Mouse (Mus musculus) embryonic facial prominence, embryonic 15.5 days (tissue): ENCODE measurements at regions not wholly inside any gene's neighbourhood (a gene's known extent, or its start where the extent isn't known, plus 50 kb on each side); places are given as distances from the start of the nearest gene placed in this dataset.

ENCODE experiments used
- ATAC-seq: fragments of 200-750 bp; cut with Nextera tagmentation; 2 replicates; pipeline ENCODE4 v1.8.0; 2017; ENCODE audit warnings: low read depth, moderate TSS enrichment; ENCODE audit not compliant: insufficient number of reproducible peaks, low FRiP score, low TSS enrichment
- H3K27ac ChIP-seq: fragments of 300-500 bp; sonication (generic); replicated peaks from 2 replicates; pipeline ENCODE4 v1.5.1; 2015; ENCODE audit warnings: mild to moderate bottlenecking, inconsistent platforms
- H3K27me3 ChIP-seq: fragments of 300-500 bp; sonication (generic); 2 replicates; pipeline ENCODE4 v1.6.1; 2015; ENCODE audit warnings: inconsistent platforms
- H3K36me3 ChIP-seq: fragments of 300-500 bp; sonication (generic); 2 replicates; pipeline ENCODE4 v1.6.1; 2015; ENCODE audit warnings: mild to moderate bottlenecking, inconsistent platforms
- H3K4me1 ChIP-seq: fragments of 300-500 bp; sonication (generic); 2 replicates; pipeline ENCODE4 v1.6.1; 2015; ENCODE audit warnings: inconsistent platforms
- H3K4me2 ChIP-seq: fragments of 300-500 bp; sonication (generic); replicated peaks from 2 replicates; pipeline ENCODE4 v1.6.1; 2015; ENCODE audit warnings: mild to moderate bottlenecking, inconsistent platforms
- H3K4me3 ChIP-seq: fragments of 300-500 bp; sonication (generic); replicated peaks from 2 replicates; pipeline ENCODE4 v1.5.1; 2015; ENCODE audit warnings: mild to moderate bottlenecking, inconsistent platforms
- H3K9ac ChIP-seq: fragments of 300-500 bp; sonication (generic); 2 replicates; pipeline ENCODE4 v1.6.1; 2015; ENCODE audit warnings: inconsistent platforms
- H3K9me3 ChIP-seq: fragments of 300-500 bp; sonication (generic); replicated peaks from 2 replicates; pipeline ENCODE4 v1.6.1; 2016; ENCODE audit warnings: inconsistent platforms
- WGBS: fragments of 180-500 bp; shearing (Covaris S2); methylation state at CpG from one replicate; pipeline ENCODE4 v1.1.7; 2015; 5-methylcytosine and 5-hydroxymethylcytosine counted together

GRCm38 (mm10) chr17:45907587-45907986 is 124.6 kb downstream of the Vegfa start:
- Histone ChIP-seq H3K36me3 (no peaks in the 10 kb centered on the region), H3K4me1 (no peaks in the 10 kb centered on the region), H3K4me3 (no peak overlapping the region), H3K27me3 (no peaks in the 10 kb centered on the region), H3K4me2 (no peak overlapping the region), H3K27ac (no peak overlapping the region), H3K9me3 (peaks cover 4% of the 10 kb centered on the region; the same call in 1 of the 2 replicates), H3K9ac (no peak overlapping the region)
- no peak for ATAC-seq
- 62% methylated on average over 11 of the region's 11 CpGs for WGBS

GRCm38 (mm10) chr17:45905596-45905995 is 126.6 kb downstream of the Vegfa start:
- Histone ChIP-seq H3K36me3 (no peaks in the 10 kb centered on the region), H3K4me3 (no peak overlapping the region), H3K9ac (no peak overlapping the region), H3K4me1 (no peaks in the 10 kb centered on the region), H3K4me2 (no peak overlapping the region), H3K27me3 (no peaks in the 10 kb centered on the region), H3K9me3 (no peaks in the 10 kb centered on the region), H3K27ac (no peak overlapping the region)
- 45% methylated on average over 7 of the region's 7 CpGs for WGBS
- no peak for ATAC-seq

GRCm38 (mm10) chr17:45904251-45904650 is 127.9 kb downstream of the Vegfa start:
- H3K4me2 ChIP-seq: no peak overlapping the region
- no peaks in the 10 kb centered on the region for H3K36me3 ChIP-seq
- H3K4me1 ChIP-seq: no peaks in the 10 kb centered on the region
- H3K27ac ChIP-seq: no peak overlapping the region
- 67% methylated on average over 4 of the region's 4 CpGs for WGBS
- H3K9ac ChIP-seq: no peak overlapping the region
- H3K9me3 ChIP-seq: 0 out of 2 replicates have a peak, but pooled peaks cover 4% of the 10 kb centered on the region
- H3K27me3 ChIP-seq: no peaks in the 10 kb centered on the region
- no peak overlapping the region for H3K4me3 ChIP-seq
- no peak for ATAC-seq

- H3K9me3 ChIP-seq: 0 out of 2 replicates have a peak, but pooled peaks cover 5% of the 10 kb centered on the region
- no peaks in the 10 kb centered on the region for H3K36me3 ChIP-seq
- H3K9ac ChIP-seq: no peak overlapping the region
- H3K27ac ChIP-seq: no peak overlapping the region
- 0 out of 2 replicates have a peak, but pooled peaks have one; percentile 61 for ATAC-seq
- no peaks in the 10 kb centered on the region for H3K27me3 ChIP-seq
- H3K4me3 ChIP-seq: no peak overlapping the region
- H3K4me2 ChIP-seq: no peak overlapping the region
- H3K4me1 ChIP-seq: no peaks in the 10 kb centered on the region
- 74% methylated on average over 9 of the region's 9 CpGs for WGBS
Measured at GRCm38 (mm10) chr17:45903294-45903693, 128.9 kb downstream of the Vegfa start.

GRCm38 (mm10) chr17:45902668-45903067 is 129.5 kb downstream of the Vegfa start:
- Histone ChIP-seq H3K36me3 (no peaks in the 10 kb centered on the region), H3K27ac (no peak overlapping the region), H3K9me3 (0 out of 2 replicates have a peak, but pooled peaks cover 5% of the 10 kb centered on the region), H3K4me2 (no peak overlapping the region), H3K9ac (no peak overlapping the region), H3K4me1 (no peaks in the 10 kb centered on the region), H3K27me3 (no peaks in the 10 kb centered on the region), H3K4me3 (no peak overlapping the region)
- 87% methylated on average over 7 of the region's 7 CpGs for WGBS
- ATAC-seq: no peak

- H3K9ac ChIP-seq: no peak overlapping the region
Measured at GRCm38 (mm10) chr17:45896922-45897302, 135.3 kb downstream of the Vegfa start.

GRCm38 (mm10) chr17:45896142-45896921 is 135.8 kb downstream of the Vegfa start:
- Histone ChIP-seq H3K9ac (no peak overlapping the region), H3K9me3 (0 out of 2 replicates have a peak, but pooled peaks cover 5% of the 10 kb centered on the region), H3K36me3 (no peaks in the 10 kb centered on the region), H3K27ac (no peak overlapping the region), H3K4me2 (no peak overlapping the region), H3K4me1 (peaks cover 34% of the 10 kb centered on the region), H3K4me3 (no peak overlapping the region), H3K27me3 (no peaks in the 10 kb centered on the region)
- WGBS: 55% methylated on average over 12 of the region's 12 CpGs
- no peak for ATAC-seq

More at GRCm38 (mm10) chr17:45896922-45897302, 135.3 kb downstream of the Vegfa start:
- WGBS: 73% methylated on average over 4 of the region's 4 CpGs
- 0 out of 2 replicates have a peak, but pooled peaks cover 5% of the 10 kb centered on the region for H3K9me3 ChIP-seq
- no peak for ATAC-seq
- H3K4me3 ChIP-seq: no peak overlapping the region
- no peaks in the 10 kb centered on the region for H3K36me3 ChIP-seq
- H3K27ac ChIP-seq: no peak overlapping the region
- H3K4me1 ChIP-seq: peaks cover 34% of the 10 kb centered on the region
- no peaks in the 10 kb centered on the region for H3K27me3 ChIP-seq
- H3K4me2 ChIP-seq: no peak overlapping the region

- no peak for ATAC-seq
- no peak overlapping the region for H3K4me3 ChIP-seq
- no peak overlapping the region; the same call in 1 of the 2 replicates for H3K27ac ChIP-seq
- 79% methylated on average over 5 of the region's 5 CpGs for WGBS
- H3K9ac ChIP-seq: no peak overlapping the region
- peaks cover 41% of the 10 kb centered on the region for H3K4me1 ChIP-seq
- no peak overlapping the region for H3K4me2 ChIP-seq
- no peaks in the 10 kb centered on the region for H3K27me3 ChIP-seq
- no peaks in the 10 kb centered on the region for H3K36me3 ChIP-seq
- no peaks in the 10 kb centered on the region for H3K9me3 ChIP-seq
Measured at GRCm38 (mm10) chr17:45894166-45894565, 138.0 kb downstream of the Vegfa start.

- H3K4me2 ChIP-seq: no peak overlapping the region
- H3K36me3 ChIP-seq: no peaks in the 10 kb centered on the region
- no peak overlapping the region for H3K4me3 ChIP-seq
- H3K9ac ChIP-seq: no peak overlapping the region
- no peaks in the 10 kb centered on the region for H3K27me3 ChIP-seq
- 60% methylated on average over 6 of the region's 6 CpGs for WGBS
- H3K4me1 ChIP-seq: peaks cover 44% of the 10 kb centered on the region
- no peak for ATAC-seq
- no peaks in the 10 kb centered on the region for H3K9me3 ChIP-seq
- peak overlapping the region; percentile 58 for H3K27ac ChIP-seq
Measured at GRCm38 (mm10) chr17:45893698-45894097, 138.5 kb downstream of the Vegfa start.

- peak overlapping the region; percentile 58 for H3K27ac ChIP-seq
- no peaks in the 10 kb centered on the region for H3K36me3 ChIP-seq
- H3K9ac ChIP-seq: no peak overlapping the region
- H3K4me3 ChIP-seq: no peak overlapping the region
- no peaks in the 10 kb centered on the region for H3K27me3 ChIP-seq
- no peaks in the 10 kb centered on the region for H3K9me3 ChIP-seq
- no peak overlapping the region for H3K4me2 ChIP-seq
- 44% methylated on average over 7 of the region's 7 CpGs for WGBS
- peaks cover 50% of the 10 kb centered on the region for H3K4me1 ChIP-seq
- no peak for ATAC-seq
Measured at GRCm38 (mm10) chr17:45893094-45893493, 139.1 kb downstream of the Vegfa start.

GRCm38 (mm10) chr17:45889451-45889850 is 142.7 kb downstream of the Vegfa start:
- H3K9me3 ChIP-seq: no peaks in the 10 kb centered on the region
- 0 out of 2 replicates have a peak, but pooled peaks have one; percentile 32 for ATAC-seq
- H3K4me3 ChIP-seq: no peak overlapping the region
- WGBS: 34% methylated on average over 8 of the region's 8 CpGs
- H3K9ac ChIP-seq: no peak overlapping the region
- H3K27me3 ChIP-seq: no peaks in the 10 kb centered on the region
- H3K27ac ChIP-seq: peak overlapping the region; percentile 79
- H3K36me3 ChIP-seq: no peaks in the 10 kb centered on the region
- peaks cover 55% of the 10 kb centered on the region for H3K4me1 ChIP-seq
- H3K4me2 ChIP-seq: no peak overlapping the region

- WGBS: 25% methylated on average over 7 of the region's 7 CpGs
- Histone ChIP-seq H3K4me3 (no peak overlapping the region), H3K4me1 (peaks cover 51% of the 10 kb centered on the region), H3K9me3 (no peaks in the 10 kb centered on the region), H3K27ac (peak overlapping the region; percentile 79), H3K27me3 (no peaks in the 10 kb centered on the region), H3K4me2 (no peak overlapping the region), H3K9ac (no peak overlapping the region), H3K36me3 (no peaks in the 10 kb centered on the region)
- no peak for ATAC-seq
Measured at GRCm38 (mm10) chr17:45889051-45889450, 143.1 kb downstream of the Vegfa start.
